Mouse (Mus musculus): ENCODE results near the gene Spata3. TPM values are rescaled to one million over a fixed set of nuclear protein-coding genes. Genes with fewer than 3 reads are reported as not detected.
"Not testable (repeated sequence)": the region's sequence is repeated elsewhere in the genome, so short reads cannot be mapped to it uniquely, and the experiment has no call there.

The Spata3 gene
- polyA plus RNA-seq, 1 experiment, result not detected

- TF ChIP-seq CTCF (IDR thresholded peaks at IDR 0.05; ENCODE audit: control insufficient read depth, insufficient read depth, low read length) (no peak), POLR2A (IDR thresholded peaks at IDR 0.05; ENCODE audit: borderline replicate concordance, control insufficient read depth, low read depth, low read length) (no peak)
- Histone ChIP-seq H3K4me1 (ENCODE audit: control insufficient read depth, insufficient read depth, low read length) (no peaks in the 10 kb centered on the region; the same call in 1 of the 2 replicates), H3K27ac (ENCODE audit: control insufficient read depth, insufficient read depth, low read depth, low read length, poor library complexity) (no peak overlapping the region), H3K4me3 (replicated peaks; ENCODE audit: control insufficient read depth, low read depth, low read length) (no peak overlapping the region)
- WGBS, result 52% methylated on average over 3 of the region's 3 CpGs
Observed at GRCm38 (mm10) chr1:85985784-85986183, 30.8 kb upstream of the Spata3 start.

- TF ChIP-seq POLR2A (IDR thresholded peaks at IDR 0.05; ENCODE audit: borderline replicate concordance, control insufficient read depth, low read depth, low read length), result no peak
- no peak for TF ChIP-seq CTCF (IDR thresholded peaks at IDR 0.05; ENCODE audit: control insufficient read depth, insufficient read depth, low read length)
- H3K4me1 ChIP-seq (ENCODE audit: control insufficient read depth, insufficient read depth, low read length), result no peaks in the 10 kb centered on the region; the same call in 1 of the 2 replicates
- no peak overlapping the region for H3K4me3 ChIP-seq (replicated peaks; ENCODE audit: control insufficient read depth, low read depth, low read length)
- no peak overlapping the region for H3K27ac ChIP-seq (ENCODE audit: control insufficient read depth, insufficient read depth, low read depth, low read length, poor library complexity)
- 12% methylated on average over 4 of the region's 4 CpGs for WGBS
Observed at GRCm38 (mm10) chr1:85988351-85988750, 28.3 kb upstream of the Spata3 start.

GRCm38 (mm10) chr1:85988882-85989281, 27.7 kb upstream of the Spata3 start:
- not testable (repeated sequence) for H3K4me3 ChIP-seq (replicated peaks; ENCODE audit: control insufficient read depth, low read depth, low read length); H3K4me1 ChIP-seq (ENCODE audit: control insufficient read depth, insufficient read depth, low read length); H3K27ac ChIP-seq (ENCODE audit: control insufficient read depth, insufficient read depth, low read depth, low read length, poor library complexity)
- 57% methylated on average over 4 of the region's 4 CpGs for WGBS

- 69% methylated on average over 9 of the region's 9 CpGs for WGBS
- no peak overlapping the region for H3K4me3 ChIP-seq (replicated peaks; ENCODE audit: control insufficient read depth, low read depth, low read length)
- TF ChIP-seq CTCF (IDR thresholded peaks at IDR 0.05; ENCODE audit: control insufficient read depth, insufficient read depth, low read length), result no peak
- TF ChIP-seq POLR2A (IDR thresholded peaks at IDR 0.05; ENCODE audit: borderline replicate concordance, control insufficient read depth, low read depth, low read length), result no peak
- no peaks in the 10 kb centered on the region; the same call in 1 of the 2 replicates for H3K4me1 ChIP-seq (ENCODE audit: control insufficient read depth, insufficient read depth, low read length)
- H3K27ac ChIP-seq (ENCODE audit: control insufficient read depth, insufficient read depth, low read depth, low read length, poor library complexity), result no peak overlapping the region
Observed at GRCm38 (mm10) chr1:85992175-85992574, 24.4 kb upstream of the Spata3 start.

GRCm38 (mm10) chr1:85993541-85993940, 23.1 kb upstream of the Spata3 start:
- H3K4me1 ChIP-seq (ENCODE audit: control insufficient read depth, insufficient read depth, low read length), result no peaks in the 10 kb centered on the region; the same call in 1 of the 2 replicates
- no peak overlapping the region for H3K27ac ChIP-seq (ENCODE audit: control insufficient read depth, insufficient read depth, low read depth, low read length, poor library complexity)
- H3K4me3 ChIP-seq (replicated peaks; ENCODE audit: control insufficient read depth, low read depth, low read length), result no peak overlapping the region
- TF ChIP-seq POLR2A (IDR thresholded peaks at IDR 0.05; ENCODE audit: borderline replicate concordance, control insufficient read depth, low read depth, low read length) (no peak), CTCF (IDR thresholded peaks at IDR 0.05; ENCODE audit: control insufficient read depth, insufficient read depth, low read length) (no peak)
- WGBS, result 69% methylated on average over 4 of the region's 4 CpGs

- Histone ChIP-seq H3K4me3 (replicated peaks; ENCODE audit: control insufficient read depth, low read depth, low read length) (no peak overlapping the region), H3K27ac (ENCODE audit: control insufficient read depth, insufficient read depth, low read depth, low read length, poor library complexity) (no peak overlapping the region), H3K4me1 (ENCODE audit: control insufficient read depth, insufficient read depth, low read length) (no peaks in the 10 kb centered on the region; the same call in 1 of the 2 replicates)
- no peak for TF ChIP-seq CTCF (IDR thresholded peaks at IDR 0.05; ENCODE audit: control insufficient read depth, insufficient read depth, low read length)
- TF ChIP-seq POLR2A (IDR thresholded peaks at IDR 0.05; ENCODE audit: borderline replicate concordance, control insufficient read depth, low read depth, low read length), result no peak
- WGBS, result 89% methylated on average over 1 of the region's 1 CpGs
Observed at GRCm38 (mm10) chr1:85997221-85997620, 19.4 kb upstream of the Spata3 start.

- WGBS, result 22% methylated on average over 4 of the region's 4 CpGs
- no peak overlapping the region for H3K27ac ChIP-seq (ENCODE audit: control insufficient read depth, insufficient read depth, low read depth, low read length, poor library complexity)
- no peaks in the 10 kb centered on the region; the same call in 1 of the 2 replicates for H3K4me1 ChIP-seq (ENCODE audit: control insufficient read depth, insufficient read depth, low read length)
- H3K4me3 ChIP-seq (replicated peaks; ENCODE audit: control insufficient read depth, low read depth, low read length), result no peak overlapping the region
- no peak for TF ChIP-seq POLR2A (IDR thresholded peaks at IDR 0.05; ENCODE audit: borderline replicate concordance, control insufficient read depth, low read depth, low read length)
- TF ChIP-seq CTCF (IDR thresholded peaks at IDR 0.05; ENCODE audit: control insufficient read depth, insufficient read depth, low read length), result no peak
Observed at GRCm38 (mm10) chr1:85998012-85998411, 18.6 kb upstream of the Spata3 start.

- no peaks in the 10 kb centered on the region; the same call in 1 of the 2 replicates for H3K4me1 ChIP-seq (ENCODE audit: control insufficient read depth, insufficient read depth, low read length)
- TF ChIP-seq CTCF (IDR thresholded peaks at IDR 0.05; ENCODE audit: control insufficient read depth, insufficient read depth, low read length) (no peak), POLR2A (IDR thresholded peaks at IDR 0.05; ENCODE audit: borderline replicate concordance, control insufficient read depth, low read depth, low read length) (no peak)
- WGBS, result 81% methylated on average over 18 of the region's 18 CpGs
- no peak overlapping the region for H3K4me3 ChIP-seq (replicated peaks; ENCODE audit: control insufficient read depth, low read depth, low read length)
- no peak overlapping the region for H3K27ac ChIP-seq (ENCODE audit: control insufficient read depth, insufficient read depth, low read depth, low read length, poor library complexity)
Observed at GRCm38 (mm10) chr1:85999853-86000570, 16.6 kb upstream of the Spata3 start.

GRCm38 (mm10) chr1:86005540-86005939, 11.1 kb upstream of the Spata3 start:
- TF ChIP-seq POLR2A (IDR thresholded peaks at IDR 0.05; ENCODE audit: borderline replicate concordance, control insufficient read depth, low read depth, low read length), result no peak
- TF ChIP-seq CTCF (IDR thresholded peaks at IDR 0.05; ENCODE audit: control insufficient read depth, insufficient read depth, low read length), result no peak
- 60% methylated on average over 10 of the region's 10 CpGs for WGBS
- H3K4me1 ChIP-seq (ENCODE audit: control insufficient read depth, insufficient read depth, low read length), result no peaks in the 10 kb centered on the region
- no peak overlapping the region for H3K4me3 ChIP-seq (replicated peaks; ENCODE audit: control insufficient read depth, low read depth, low read length)
- no peak overlapping the region for H3K27ac ChIP-seq (ENCODE audit: control insufficient read depth, insufficient read depth, low read depth, low read length, poor library complexity)

Measured in bone marrow, adult 2 months (tissue).